Mouse (Mus musculus) hindbrain, embryonic 13.5 days (tissue): Measurements from ENCODE around the gene Cldn22. TPM values are rescaled to one million over a fixed set of nuclear protein-coding genes. Genes with fewer than 3 reads are reported as not detected.

Experiments used
- ATAC-seq: fragments of 200-750 bp; cut with Nextera tagmentation; 2 replicates; pipeline ENCODE4 v1.8.0; 2017; ENCODE audit warnings: moderate TSS enrichment; ENCODE audit not compliant: low FRiP score
- H3K27ac ChIP-seq: fragments of 300-500 bp; sonication (generic); 2 replicates; pipeline ENCODE4 v1.5.1; 2015; ENCODE audit warnings: inconsistent platforms, mild to moderate bottlenecking, moderate library complexity
- H3K27me3 ChIP-seq: fragments of 300-500 bp; sonication (generic); 2 replicates; pipeline ENCODE4 v1.6.1; 2015; ENCODE audit warnings: mild to moderate bottlenecking, inconsistent platforms
- H3K36me3 ChIP-seq: fragments of 300-500 bp; sonication (generic); 2 replicates; pipeline ENCODE4 v1.6.1; 2015; ENCODE audit warnings: mild to moderate bottlenecking, inconsistent platforms
- H3K4me1 ChIP-seq: fragments of 300-500 bp; sonication (generic); replicated peaks from 2 replicates; pipeline ENCODE4 v1.6.1; 2015; ENCODE audit warnings: inconsistent platforms
- H3K4me2 ChIP-seq: fragments of 300-500 bp; sonication (generic); 2 replicates; pipeline ENCODE4 v1.6.1; 2015; ENCODE audit warnings: inconsistent platforms, mild to moderate bottlenecking, moderate library complexity
- H3K4me3 ChIP-seq: fragments of 300-500 bp; sonication (generic); 2 replicates; pipeline ENCODE4 v1.5.1; 2015; ENCODE audit warnings: mild to moderate bottlenecking, inconsistent platforms
- H3K9ac ChIP-seq: fragments of 300-500 bp; sonication (generic); 2 replicates; pipeline ENCODE4 v1.6.1; 2015; ENCODE audit warnings: mild to moderate bottlenecking, inconsistent platforms
- H3K9me3 ChIP-seq: fragments of 300-500 bp; sonication (generic); 2 replicates; pipeline ENCODE4 v1.6.1; 2016; ENCODE audit warnings: inconsistent platforms
- WGBS: fragments of 180-500 bp; shearing (Covaris S2); methylation state at CpG from one replicate; pipeline ENCODE4 v1.1.7; 2015; 5-methylcytosine and 5-hydroxymethylcytosine counted together
- polyA plus RNA-seq: library from polyadenylated mRNA; unstranded; fragments of >200 nt; fragmentation: Nextera tagmentation; extraction: Ambion mirVana; gene quantifications from 2 replicates; pipeline ENCODE4 v1.2.1, GENCODE M21; 2015

Gene Cldn22
- polyA plus RNA-seq, 1 experiment from 2014 or later = not detected

DNA sequence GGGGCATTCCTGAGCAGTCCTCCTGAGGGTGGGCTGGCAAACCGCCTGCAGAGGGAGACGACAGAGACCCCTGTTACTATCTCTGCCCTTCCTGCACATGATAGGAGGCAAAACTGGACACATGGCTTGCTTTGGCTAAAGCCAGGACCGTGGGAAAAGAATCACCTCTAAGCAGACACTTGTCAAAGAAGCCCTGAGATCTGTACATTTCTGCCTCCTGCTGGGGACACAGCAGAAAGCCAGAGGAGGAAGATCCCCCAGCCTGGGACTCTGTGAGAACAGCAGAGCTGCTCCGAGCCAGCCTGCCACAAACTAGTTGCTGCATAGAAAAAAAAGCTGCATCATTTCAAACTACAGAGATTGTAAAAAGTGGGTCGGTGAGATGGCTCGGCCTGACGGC, 18.8 kb downstream of the Cldn22 start:
- no peak for ATAC-seq

DNA sequence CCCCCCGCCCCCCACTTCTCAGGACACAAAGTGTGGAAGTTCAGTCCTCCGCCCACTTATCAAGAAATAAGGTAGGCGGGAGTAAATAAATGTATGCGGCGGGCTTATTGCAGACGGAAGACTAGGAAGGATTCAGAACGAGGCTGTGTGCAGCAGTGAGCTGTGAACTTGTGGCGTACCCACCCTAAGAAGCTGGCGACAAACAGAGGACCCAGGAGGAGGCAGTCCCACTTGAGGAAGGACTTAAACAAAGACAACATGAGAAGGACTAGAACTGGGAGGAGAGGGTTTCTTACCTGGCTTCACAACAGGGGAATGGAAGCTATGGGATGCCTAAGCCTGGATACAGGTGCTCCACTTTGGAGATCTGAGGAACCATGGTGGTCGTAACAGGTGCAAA, 19.4 kb downstream of the Cldn22 start:
- 95% methylated on average over 10 of the region's 10 CpGs for WGBS
- Histone ChIP-seq H3K4me2 (no peak overlapping the region), H3K36me3 (peaks cover 58% of the 10 kb centered on the region), H3K9me3 (no peaks in the 10 kb centered on the region), H3K4me3 (no peak overlapping the region), H3K9ac (no peak overlapping the region), H3K4me1 (no peaks in the 10 kb centered on the region), H3K27me3 (no peaks in the 10 kb centered on the region), H3K27ac (no peak overlapping the region)
- ATAC-seq = no peak

More for the DNA sequence above, 18.8 kb downstream of the Cldn22 start:
- no peaks in the 10 kb centered on the region for H3K27me3 ChIP-seq
- no peak overlapping the region for H3K4me2 ChIP-seq
- H3K27ac ChIP-seq = no peak overlapping the region
- H3K4me1 ChIP-seq = no peaks in the 10 kb centered on the region
- no peak overlapping the region for H3K9ac ChIP-seq
- peaks cover 52% of the 10 kb centered on the region for H3K36me3 ChIP-seq
- H3K9me3 ChIP-seq = no peaks in the 10 kb centered on the region
- no peak overlapping the region for H3K4me3 ChIP-seq
- 84% methylated on average over 7 of the region's 7 CpGs for WGBS

DNA sequence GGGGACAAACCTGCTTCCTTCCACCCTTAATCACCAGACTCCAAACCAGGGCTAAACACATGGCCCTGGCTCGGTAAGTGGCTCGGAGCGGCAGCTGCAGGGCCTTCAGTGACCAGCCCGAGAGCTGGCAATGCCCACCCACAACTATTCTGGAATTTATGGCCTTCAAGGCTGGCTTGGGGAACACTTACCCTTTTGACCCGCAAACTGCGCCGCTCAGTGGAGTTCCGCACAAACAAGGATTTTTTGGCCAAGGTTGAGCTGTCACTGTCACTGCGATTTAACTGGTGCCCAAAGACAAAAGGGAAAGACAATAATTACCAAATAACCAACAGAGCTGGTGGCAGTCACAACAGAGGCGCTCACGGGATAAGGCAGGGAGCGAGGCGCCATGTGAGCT, 21.7 kb downstream of the Cldn22 start:
- 70% methylated on average over 13 of the region's 13 CpGs for WGBS
- H3K4me2 ChIP-seq = no peak overlapping the region
- H3K27ac ChIP-seq = no peak overlapping the region
- H3K4me3 ChIP-seq = no peak overlapping the region
- H3K4me1 ChIP-seq = no peaks in the 10 kb centered on the region
- no peaks in the 10 kb centered on the region for H3K27me3 ChIP-seq
- H3K9ac ChIP-seq = no peak overlapping the region
- no peaks in the 10 kb centered on the region for H3K9me3 ChIP-seq
- peaks cover 59% of the 10 kb centered on the region for H3K36me3 ChIP-seq
- ATAC-seq = no peak

DNA sequence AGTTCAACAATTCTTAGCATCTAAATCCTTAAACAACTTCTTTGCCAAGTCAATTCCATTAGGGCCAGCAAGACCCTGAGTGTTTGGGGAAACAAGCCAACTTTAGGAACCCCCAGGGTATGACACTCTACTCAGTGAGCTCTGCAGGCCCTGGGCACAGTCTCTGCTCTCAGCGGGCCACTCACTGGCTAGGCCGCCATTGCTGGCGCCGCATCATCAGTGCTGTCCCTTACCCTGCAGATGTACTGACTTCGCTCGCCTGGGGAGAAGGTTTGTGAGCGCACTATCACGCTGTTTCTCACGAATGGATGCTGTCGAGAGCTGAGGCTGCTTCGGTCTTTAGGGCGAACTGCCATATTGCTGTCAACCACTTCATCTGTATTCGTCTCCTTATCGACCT, 22.9 kb downstream of the Cldn22 start:
- Histone ChIP-seq H3K9ac (no peak overlapping the region), H3K27me3 (no peaks in the 10 kb centered on the region), H3K4me3 (no peak overlapping the region), H3K9me3 (no peaks in the 10 kb centered on the region), H3K36me3 (peaks cover 52% of the 10 kb centered on the region), H3K4me2 (no peak overlapping the region), H3K27ac (no peak overlapping the region), H3K4me1 (no peaks in the 10 kb centered on the region)
- ATAC-seq = no peak
- WGBS = 94% methylated on average over 14 of the region's 14 CpGs

DNA sequence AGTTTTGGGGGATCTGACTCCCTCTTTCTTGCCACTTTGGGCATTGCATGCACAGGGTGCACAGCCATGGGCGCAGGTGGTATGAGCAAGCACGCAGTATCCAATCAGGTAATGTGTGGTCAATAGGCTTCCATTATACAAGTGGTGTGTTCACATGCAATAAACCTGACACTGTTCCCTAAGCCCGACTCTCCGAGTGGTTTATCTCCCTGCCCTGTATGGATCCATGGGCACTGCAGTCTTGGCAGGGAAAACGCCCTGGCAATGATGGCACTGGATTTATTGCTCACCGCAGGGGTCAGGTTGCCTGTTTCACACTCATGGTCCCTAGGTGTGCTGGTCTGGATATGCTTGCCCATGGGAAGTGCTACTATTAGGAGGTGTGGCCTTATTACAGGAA, 23.6 kb downstream of the Cldn22 start:
- Histone ChIP-seq H3K36me3 (peaks cover 47% of the 10 kb centered on the region), H3K27me3 (no peaks in the 10 kb centered on the region), H3K4me2 (no peak overlapping the region), H3K27ac (no peak overlapping the region), H3K4me3 (no peak overlapping the region), H3K4me1 (no peaks in the 10 kb centered on the region), H3K9ac (no peak overlapping the region), H3K9me3 (no peaks in the 10 kb centered on the region)
- no peak for ATAC-seq
- 98% methylated on average over 6 of the region's 6 CpGs for WGBS

DNA sequence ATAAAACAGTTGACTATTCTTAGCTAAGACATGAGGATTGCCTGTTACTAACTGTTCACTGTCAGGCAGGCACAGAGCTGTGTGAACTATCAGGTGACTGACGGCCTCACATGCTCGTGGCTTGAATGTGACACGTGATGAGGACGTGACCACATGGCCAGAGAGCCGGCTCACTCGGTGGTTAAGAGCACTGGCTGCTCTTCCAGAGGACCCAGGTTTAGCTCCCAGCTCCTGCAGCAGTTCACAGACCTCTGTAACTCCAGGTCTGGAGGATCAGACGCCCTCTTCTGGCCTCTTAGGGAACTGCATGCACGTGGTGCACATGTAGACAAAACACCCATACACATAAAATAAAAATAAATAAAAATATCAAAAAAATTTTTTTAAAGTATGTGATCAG, 25.6 kb downstream of the Cldn22 start:
- Histone ChIP-seq H3K4me3 (no peak overlapping the region), H3K9me3 (no peaks in the 10 kb centered on the region), H3K36me3 (peaks cover 42% of the 10 kb centered on the region), H3K9ac (no peak overlapping the region), H3K4me1 (no peaks in the 10 kb centered on the region), H3K27me3 (no peaks in the 10 kb centered on the region), H3K27ac (no peak overlapping the region), H3K4me2 (no peak overlapping the region)
- WGBS = 84% methylated on average over 8 of the region's 8 CpGs
- no peak for ATAC-seq

DNA sequence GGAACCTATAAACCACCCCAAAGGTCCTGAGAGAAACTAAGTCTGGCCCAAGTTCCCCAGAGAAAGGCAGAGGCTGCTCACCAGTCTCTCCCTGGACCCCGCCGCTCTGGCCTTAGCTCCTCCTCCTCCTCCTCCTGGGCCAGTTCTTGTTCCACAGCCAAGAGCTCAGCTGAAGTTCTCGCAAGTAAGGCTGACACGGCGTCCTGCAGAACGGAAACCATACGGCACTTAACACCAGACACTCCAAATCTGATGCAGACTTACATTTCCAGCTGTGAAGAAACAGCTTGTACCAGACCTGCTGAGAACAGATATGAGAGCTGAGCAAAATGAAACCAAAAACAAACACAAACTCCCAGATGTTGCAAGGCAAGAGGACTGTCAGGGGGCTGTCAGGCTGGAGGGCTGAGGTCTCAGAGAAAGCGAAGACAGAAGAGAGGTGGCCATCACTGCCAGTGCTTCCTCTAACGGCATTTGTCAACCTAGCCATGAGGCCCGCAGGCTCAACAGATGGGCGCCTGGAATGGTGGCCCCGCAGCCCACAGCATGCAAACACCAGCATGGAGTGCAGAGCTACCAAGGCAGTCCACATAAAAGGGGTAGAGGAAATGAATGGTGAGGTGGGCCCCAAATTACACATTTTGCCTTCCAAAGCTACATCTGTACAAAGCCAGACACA, 27.7 kb downstream of the Cldn22 start:
- no peak overlapping the region for H3K4me2 ChIP-seq
- no peak overlapping the region for H3K4me3 ChIP-seq
- peaks cover 45% of the 10 kb centered on the region for H3K36me3 ChIP-seq
- no peaks in the 10 kb centered on the region for H3K27me3 ChIP-seq
- no peak overlapping the region for H3K9ac ChIP-seq
- H3K27ac ChIP-seq = no peak overlapping the region
- WGBS = 79% methylated on average over 12 of the region's 12 CpGs
- no peaks in the 10 kb centered on the region for H3K9me3 ChIP-seq
- H3K4me1 ChIP-seq = no peaks in the 10 kb centered on the region
- ATAC-seq = no peak

DNA sequence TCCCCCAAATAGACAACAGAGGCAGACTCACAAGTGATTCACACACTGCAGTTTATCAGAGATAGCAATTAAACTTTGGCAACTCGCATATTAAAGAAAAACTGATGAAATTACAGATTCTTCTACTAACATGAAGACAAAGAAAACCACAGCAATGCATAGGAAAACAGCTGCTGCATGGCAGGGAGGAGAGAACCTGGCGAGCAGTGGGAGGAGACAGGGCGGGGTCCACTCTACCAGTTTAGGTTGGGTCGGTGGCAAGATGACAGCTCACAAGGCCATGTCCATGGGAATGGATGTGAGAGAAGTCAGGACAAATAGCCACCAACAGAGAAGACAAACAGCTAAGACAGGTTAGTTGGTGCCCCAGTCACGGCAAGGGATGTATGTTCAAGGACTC, 28.5 kb downstream of the Cldn22 start:
- no peak for ATAC-seq
- WGBS = 88% methylated on average over 5 of the region's 5 CpGs
- Histone ChIP-seq H3K36me3 (peaks cover 39% of the 10 kb centered on the region), H3K4me3 (no peak overlapping the region), H3K27me3 (no peaks in the 10 kb centered on the region), H3K27ac (no peak overlapping the region), H3K4me2 (no peak overlapping the region), H3K9me3 (no peaks in the 10 kb centered on the region), H3K9ac (no peak overlapping the region), H3K4me1 (no peaks in the 10 kb centered on the region)

DNA sequence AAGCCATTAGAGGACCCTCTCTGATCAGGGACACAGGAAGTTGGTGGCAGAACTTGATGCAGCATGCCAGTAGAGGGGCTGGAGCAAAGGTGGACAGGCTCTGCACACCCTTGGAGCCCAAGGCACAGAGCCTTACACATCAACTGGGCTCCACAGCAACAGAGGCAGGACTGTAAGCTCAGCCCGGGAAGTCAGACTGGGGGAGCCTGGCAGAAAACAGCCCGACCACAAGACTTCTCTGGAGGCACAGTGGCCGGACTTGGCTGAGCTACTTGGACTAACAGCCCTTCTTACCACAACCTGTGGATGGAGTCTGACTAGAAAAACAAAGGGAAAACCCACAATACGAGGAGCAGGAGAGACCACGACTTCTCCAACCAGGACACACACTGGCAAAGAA, 29.1 kb downstream of the Cldn22 start:
- Histone ChIP-seq H3K4me1 (no peaks in the 10 kb centered on the region), H3K4me2 (no peak overlapping the region), H3K9ac (no peak overlapping the region), H3K27ac (no peak overlapping the region), H3K36me3 (peaks cover 36% of the 10 kb centered on the region), H3K9me3 (no peaks in the 10 kb centered on the region), H3K4me3 (no peak overlapping the region), H3K27me3 (no peaks in the 10 kb centered on the region)
- 88% methylated on average over 5 of the region's 5 CpGs for WGBS
- no peak for ATAC-seq

DNA sequence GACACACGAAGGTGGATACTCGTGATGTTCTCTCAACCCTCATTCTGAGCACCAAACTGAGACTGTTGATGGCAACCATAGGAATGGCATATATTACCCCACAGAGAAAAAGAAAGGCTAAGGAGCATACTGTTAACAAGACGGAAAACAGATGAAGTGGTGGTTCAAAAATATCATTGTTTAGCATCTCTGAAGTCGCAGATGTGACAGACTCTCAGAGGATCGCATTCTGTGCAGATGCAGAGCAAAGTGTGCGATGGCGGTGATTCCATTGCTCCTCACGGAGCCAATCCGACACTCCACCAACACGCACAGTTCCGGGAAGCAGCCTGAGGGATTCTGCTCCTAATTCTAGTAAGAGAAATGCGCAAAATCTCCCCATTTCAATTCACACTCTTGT, 35.0 kb downstream of the Cldn22 start:
- no peak for ATAC-seq
- peaks cover 43% of the 10 kb centered on the region for H3K36me3 ChIP-seq
- H3K27ac ChIP-seq = peak overlapping the region; percentile 72; the same call in 1 of the 2 replicates
- no peaks in the 10 kb centered on the region for H3K4me1 ChIP-seq
- H3K4me2 ChIP-seq = peak overlapping the region; percentile 17; the same call in 1 of the 2 replicates
- H3K9me3 ChIP-seq = no peaks in the 10 kb centered on the region
- H3K27me3 ChIP-seq = no peaks in the 10 kb centered on the region
- WGBS = 84% methylated on average over 12 of the region's 12 CpGs
- H3K9ac ChIP-seq = no peak overlapping the region
- no peak overlapping the region for H3K4me3 ChIP-seq

DNA sequence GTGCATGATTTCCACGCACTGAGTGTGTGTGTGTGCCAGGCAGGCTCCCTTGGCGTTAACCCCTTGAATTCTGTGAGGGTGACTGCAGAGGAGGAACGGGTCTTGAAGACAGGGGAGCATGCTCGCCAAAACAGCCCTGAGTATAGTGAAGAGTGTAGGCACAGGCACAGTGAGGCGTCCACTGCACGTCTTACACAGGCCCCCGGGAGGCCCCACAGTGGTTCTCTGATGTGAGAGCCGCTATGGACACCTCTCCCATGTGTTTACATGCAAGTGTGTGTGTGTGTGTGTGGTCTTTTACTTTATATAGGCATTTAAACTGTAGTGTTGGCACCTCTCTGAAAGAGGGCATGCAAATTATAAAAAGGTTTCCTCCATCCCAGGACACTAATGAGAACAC, 42.3 kb downstream of the Cldn22 start:
- peaks cover 43% of the 10 kb centered on the region for H3K36me3 ChIP-seq
- no peaks in the 10 kb centered on the region for H3K27me3 ChIP-seq
- ATAC-seq = no peak
- H3K27ac ChIP-seq = no peak overlapping the region
- peak overlapping the region; percentile 43; the same call in 1 of the 2 replicates for H3K9ac ChIP-seq
- WGBS = 88% methylated on average over 8 of the region's 8 CpGs
- no peaks in the 10 kb centered on the region for H3K4me1 ChIP-seq
- no peaks in the 10 kb centered on the region for H3K9me3 ChIP-seq
- H3K4me3 ChIP-seq = no peak overlapping the region
- H3K4me2 ChIP-seq = no peak overlapping the region

DNA sequence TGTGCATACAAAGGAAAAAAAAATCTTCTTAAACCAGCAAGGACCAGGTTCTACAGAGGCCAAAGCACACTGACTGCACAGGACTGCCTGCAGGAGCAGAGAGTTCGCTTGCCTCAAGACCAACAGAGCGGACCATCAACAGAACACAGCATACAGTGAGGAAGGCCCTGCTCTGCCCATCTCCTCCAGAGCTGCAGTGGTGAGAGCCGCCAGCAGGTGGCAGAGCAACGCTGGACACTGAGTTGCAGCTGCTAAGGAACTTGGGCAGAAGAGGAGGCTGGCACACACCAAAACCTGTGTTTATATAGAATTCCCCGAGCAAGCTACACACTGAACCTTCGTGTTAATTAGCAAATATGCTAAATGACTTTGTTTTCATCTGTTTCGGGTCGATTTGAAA, 42.8 kb downstream of the Cldn22 start:
- Histone ChIP-seq H3K36me3 (peaks cover 38% of the 10 kb centered on the region), H3K4me3 (no peak overlapping the region), H3K27me3 (no peaks in the 10 kb centered on the region), H3K27ac (no peak overlapping the region), H3K4me2 (no peak overlapping the region), H3K9me3 (no peaks in the 10 kb centered on the region), H3K4me1 (no peaks in the 10 kb centered on the region), H3K9ac (no peak overlapping the region)
- 27% methylated on average over 8 of the region's 8 CpGs for WGBS
- peak; percentile 80 for ATAC-seq

DNA sequence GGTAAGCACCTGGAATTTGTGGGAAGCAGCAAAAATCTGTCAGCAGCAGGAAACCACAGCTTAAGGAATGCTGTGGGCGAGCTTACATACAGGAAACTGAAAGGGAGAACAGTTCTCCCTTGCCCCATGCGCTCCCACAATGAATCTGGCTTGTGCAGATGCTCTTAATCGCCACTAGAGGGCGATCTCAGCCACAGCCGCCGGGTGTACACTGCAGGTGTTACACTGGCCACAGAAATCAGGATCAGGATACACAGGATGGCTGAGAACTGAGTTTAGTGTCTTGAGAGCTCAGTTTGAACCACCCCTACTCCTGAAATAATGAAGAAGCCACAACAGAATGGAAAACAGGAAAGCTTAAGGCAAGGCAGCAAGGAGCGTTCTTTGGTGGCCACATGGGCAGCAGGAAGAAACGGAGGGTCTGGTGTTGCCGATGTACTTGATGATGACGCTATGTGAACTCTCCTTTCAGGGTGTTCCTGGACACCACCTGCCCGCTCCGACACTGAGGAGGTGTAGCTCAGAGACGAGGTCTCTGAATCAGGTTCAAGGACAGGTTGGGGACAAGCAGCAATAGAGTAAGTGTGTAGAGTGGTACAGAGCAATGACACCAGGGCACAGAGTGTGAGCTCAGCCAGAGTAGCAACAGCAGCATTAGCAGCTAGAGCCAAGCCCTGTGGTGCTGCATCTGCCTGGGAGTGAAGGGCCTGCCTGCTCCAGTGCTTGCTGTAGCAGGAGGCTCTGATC, 48.3 kb downstream of the Cldn22 start:
- no peaks in the 10 kb centered on the region for H3K4me1 ChIP-seq
- H3K36me3 ChIP-seq = peaks cover 16% of the 10 kb centered on the region
- H3K9ac ChIP-seq = no peak overlapping the region
- H3K9me3 ChIP-seq = no peaks in the 10 kb centered on the region
- H3K27me3 ChIP-seq = no peaks in the 10 kb centered on the region
- peak; percentile 82 for ATAC-seq
- no peak overlapping the region for H3K4me3 ChIP-seq
- no peak overlapping the region for H3K27ac ChIP-seq
- WGBS = 52% methylated on average over 13 of the region's 13 CpGs
- H3K4me2 ChIP-seq = no peak overlapping the region
